Mouse (Mus musculus): ENCODE data around the gene Six1. TPM values are rescaled to one million over a fixed set of nuclear protein-coding genes. Genes with fewer than 3 reads are reported as not detected.

Gene Six1
- polyA plus RNA-seq, 1 experiment from 2014 or later: 0.70 TPM

GRCm38 (mm10) chr12:73052036-73052650 is 1.5 kb downstream of the Six1 start:
- ATAC-seq: no peak
- no peak for DNase-seq (ENCODE audit: low spot score)
- no peaks in the 10 kb centered on the region for H3K9me3 ChIP-seq (ENCODE audit: low read length)
- H3K36me3 ChIP-seq (ENCODE audit: insufficient read depth, low read length): no peaks in the 10 kb centered on the region
- no peak overlapping the region for H3K27ac ChIP-seq (ENCODE audit: low read length)
- no peak for TF ChIP-seq CTCF (IDR thresholded peaks at IDR 0.05)
- no peak for TF ChIP-seq EP300 (IDR thresholded peaks at IDR 0.05)
- H3K4me1 ChIP-seq (ENCODE audit: insufficient read depth, low read depth, low read length): peaks cover 7% of the 10 kb centered on the region; the same call in 1 of the 2 replicates
- peaks cover 61% of the 10 kb centered on the region for H3K27me3 ChIP-seq (replicated peaks; ENCODE audit: insufficient read depth, low read length)
- no peak overlapping the region for H3K9ac ChIP-seq (replicated peaks; ENCODE audit: low read depth)
- 10% methylated on average over 19 of the region's 19 CpGs for WGBS
- H3K4me2 ChIP-seq (replicated peaks; ENCODE audit: low read depth, low read length): no peak overlapping the region
- H3K4me3 ChIP-seq (ENCODE audit: low read depth, low read length): no peak overlapping the region

GRCm38 (mm10) chr12:73050811-73051580 is 2.7 kb downstream of the Six1 start:
- DNase-seq (ENCODE audit: low spot score): no peak
- Histone ChIP-seq H3K27me3 (replicated peaks; ENCODE audit: insufficient read depth, low read length) (peaks cover 72% of the 10 kb centered on the region), H3K9ac (replicated peaks; ENCODE audit: low read depth) (no peak overlapping the region), H3K4me3 (ENCODE audit: low read depth, low read length) (no peak overlapping the region), H3K4me2 (replicated peaks; ENCODE audit: low read depth, low read length) (no peak overlapping the region), H3K4me1 (ENCODE audit: insufficient read depth, low read depth, low read length) (peaks cover 14% of the 10 kb centered on the region), H3K36me3 (ENCODE audit: insufficient read depth, low read length) (no peaks in the 10 kb centered on the region), H3K9me3 (ENCODE audit: low read length) (no peaks in the 10 kb centered on the region), H3K27ac (ENCODE audit: low read length) (no peak overlapping the region)
- no peak for ATAC-seq
- WGBS: 2% methylated on average over 15 of the region's 15 CpGs
- TF ChIP-seq CTCF (IDR thresholded peaks at IDR 0.05) (no peak), EP300 (IDR thresholded peaks at IDR 0.05) (no peak)

GRCm38 (mm10) chr12:73050305-73050704 is 3.4 kb downstream of the Six1 start:
- DNase-seq (ENCODE audit: low spot score) (no peak), ATAC-seq (no peak)
- Histone ChIP-seq H3K27ac (ENCODE audit: low read length) (no peak overlapping the region), H3K4me2 (replicated peaks; ENCODE audit: low read depth, low read length) (no peak overlapping the region), H3K9me3 (ENCODE audit: low read length) (no peaks in the 10 kb centered on the region), H3K4me1 (ENCODE audit: insufficient read depth, low read depth, low read length) (peaks cover 20% of the 10 kb centered on the region), H3K27me3 (replicated peaks; ENCODE audit: insufficient read depth, low read length) (peaks cover 79% of the 10 kb centered on the region), H3K4me3 (ENCODE audit: low read depth, low read length) (no peak overlapping the region), H3K9ac (replicated peaks; ENCODE audit: low read depth) (no peak overlapping the region), H3K36me3 (ENCODE audit: insufficient read depth, low read length) (no peaks in the 10 kb centered on the region)
- TF ChIP-seq CTCF (IDR thresholded peaks at IDR 0.05) (no peak), EP300 (IDR thresholded peaks at IDR 0.05) (no peak)
- under 1% methylated on average over 13 of the region's 13 CpGs for WGBS

GRCm38 (mm10) chr12:73049520-73050225 is 4.0 kb downstream of the Six1 start:
- DNase-seq (ENCODE audit: low spot score): no peak
- no peak overlapping the region for H3K9ac ChIP-seq (replicated peaks; ENCODE audit: low read depth)
- peaks cover 76% of the 10 kb centered on the region for H3K27me3 ChIP-seq (replicated peaks; ENCODE audit: insufficient read depth, low read length)
- TF ChIP-seq CTCF (IDR thresholded peaks at IDR 0.05) (no peak), EP300 (IDR thresholded peaks at IDR 0.05) (no peak)
- peaks cover 21% of the 10 kb centered on the region for H3K4me1 ChIP-seq (ENCODE audit: insufficient read depth, low read depth, low read length)
- 7% methylated on average over 19 of the region's 19 CpGs for WGBS
- no peak overlapping the region for H3K4me3 ChIP-seq (ENCODE audit: low read depth, low read length)
- no peak for ATAC-seq
- no peaks in the 10 kb centered on the region for H3K9me3 ChIP-seq (ENCODE audit: low read length)
- H3K27ac ChIP-seq (ENCODE audit: low read length): no peak overlapping the region
- no peaks in the 10 kb centered on the region for H3K36me3 ChIP-seq (ENCODE audit: insufficient read depth, low read length)
- H3K4me2 ChIP-seq (replicated peaks; ENCODE audit: low read depth, low read length): no peak overlapping the region

GRCm38 (mm10) chr12:73048537-73048936 is 5.2 kb downstream of the Six1 start:
- Histone ChIP-seq H3K4me2 (replicated peaks; ENCODE audit: low read depth, low read length) (no peak overlapping the region), H3K27me3 (replicated peaks; ENCODE audit: insufficient read depth, low read length) (peaks cover 82% of the 10 kb centered on the region), H3K4me1 (ENCODE audit: insufficient read depth, low read depth, low read length) (peaks cover 24% of the 10 kb centered on the region), H3K9ac (replicated peaks; ENCODE audit: low read depth) (no peak overlapping the region), H3K27ac (ENCODE audit: low read length) (no peak overlapping the region), H3K4me3 (ENCODE audit: low read depth, low read length) (no peak overlapping the region), H3K36me3 (ENCODE audit: insufficient read depth, low read length) (no peaks in the 10 kb centered on the region), H3K9me3 (ENCODE audit: low read length) (no peaks in the 10 kb centered on the region)
- no peak for TF ChIP-seq CTCF (IDR thresholded peaks at IDR 0.05)
- no peak for TF ChIP-seq EP300 (IDR thresholded peaks at IDR 0.05)
- ATAC-seq (no peak), DNase-seq (ENCODE audit: low spot score) (no peak)
- WGBS: 0% methylated on average over 3 of the region's 3 CpGs

GRCm38 (mm10) chr12:73047576-73047975 is 6.1 kb downstream of the Six1 start:
- H3K4me3 ChIP-seq (ENCODE audit: low read depth, low read length): no peak overlapping the region
- no peak for DNase-seq (ENCODE audit: low spot score)
- no peak overlapping the region for H3K27ac ChIP-seq (ENCODE audit: low read length)
- TF ChIP-seq EP300 (IDR thresholded peaks at IDR 0.05) (no peak), CTCF (IDR thresholded peaks at IDR 0.05) (no peak)
- H3K36me3 ChIP-seq (ENCODE audit: insufficient read depth, low read length): no peaks in the 10 kb centered on the region
- peaks cover 86% of the 10 kb centered on the region for H3K27me3 ChIP-seq (replicated peaks; ENCODE audit: insufficient read depth, low read length)
- 17% methylated on average over 2 of the region's 2 CpGs for WGBS
- H3K9ac ChIP-seq (replicated peaks; ENCODE audit: low read depth): no peak overlapping the region
- H3K9me3 ChIP-seq (ENCODE audit: low read length): no peaks in the 10 kb centered on the region
- H3K4me2 ChIP-seq (replicated peaks; ENCODE audit: low read depth, low read length): no peak overlapping the region
- H3K4me1 ChIP-seq (ENCODE audit: insufficient read depth, low read depth, low read length): peaks cover 20% of the 10 kb centered on the region
- no peak for ATAC-seq

Data from lung, postnatal 0 days (tissue).